Mouse (Mus musculus) testis, adult 2 months (tissue): Measurements from ENCODE around the gene Pnkp.

Source experiments
- CTCF ChIP-seq: fragments of 200-500 bp; IDR thresholded peaks from 2 replicates; pipeline ENCODE4 v1.5.1; 2012; ENCODE audit warnings: low read depth, mild to moderate bottlenecking, inconsistent platforms, low read length, moderate library complexity; ENCODE audit not compliant: control insufficient read depth, insufficient read depth, insufficient replicate concordance
- POLR2A ChIP-seq: fragments of 200-500 bp; IDR thresholded peaks from 2 replicates; pipeline ENCODE4 v1.6.1; 2012; ENCODE audit warnings: low read depth, mild to moderate bottlenecking, inconsistent platforms, low read length, moderate library complexity; ENCODE audit not compliant: control insufficient read depth

DNA sequence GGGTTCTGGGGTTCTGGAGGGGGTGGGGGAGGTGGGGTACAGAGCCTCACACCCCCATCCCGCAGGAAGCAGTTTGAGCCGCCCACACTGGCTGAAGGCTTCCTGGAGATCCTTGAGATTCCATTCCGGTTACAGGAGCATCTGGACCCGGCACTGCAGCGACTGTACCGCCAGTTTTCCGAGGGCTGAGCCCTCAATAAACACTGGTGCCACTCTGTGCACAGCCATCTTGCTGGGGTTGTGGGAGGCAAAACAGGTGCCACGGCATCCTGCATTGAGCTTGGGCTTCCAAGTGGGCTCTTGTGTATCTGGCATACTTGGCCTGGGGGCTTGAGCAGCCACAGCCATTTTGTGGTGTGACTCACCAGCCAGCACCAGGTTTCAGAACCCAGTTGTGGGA lies 5.5 kb downstream of the Pnkp start:
- no peak for TF ChIP-seq POLR2A
- TF ChIP-seq CTCF: no peak
